Mouse (Mus musculus): ENCODE results near the gene Pml.

GRCm38 (mm10) chr9:58272068-58272541 lies 22.5 kb upstream of the Pml start:
- TF ChIP-seq CTCF (IDR thresholded peaks at IDR 0.05; ENCODE audit: control insufficient read depth, insufficient read depth, insufficient read length) (no peak), MYOD1 (IDR thresholded peaks at IDR 0.05; ENCODE audit: control insufficient read depth, insufficient read length, low read depth) (no peak), CEBPB (IDR thresholded peaks at IDR 0.05; ENCODE audit: low read depth) (no peak), MAX (IDR thresholded peaks at IDR 0.05) (no peak)
